Mouse (Mus musculus): ENCODE data around the gene Stat5b.

Stat5b gene

GRCm38 (mm10) chr11:100762831-100763230 is 87.7 kb downstream of the Stat5b start, which contains the start of gene Hcrt:
TSS of gene Hcrt (minus strand) at chr11:100762931.
- DNase-seq (ENCODE audit: low read depth) = no peak

DNA sequence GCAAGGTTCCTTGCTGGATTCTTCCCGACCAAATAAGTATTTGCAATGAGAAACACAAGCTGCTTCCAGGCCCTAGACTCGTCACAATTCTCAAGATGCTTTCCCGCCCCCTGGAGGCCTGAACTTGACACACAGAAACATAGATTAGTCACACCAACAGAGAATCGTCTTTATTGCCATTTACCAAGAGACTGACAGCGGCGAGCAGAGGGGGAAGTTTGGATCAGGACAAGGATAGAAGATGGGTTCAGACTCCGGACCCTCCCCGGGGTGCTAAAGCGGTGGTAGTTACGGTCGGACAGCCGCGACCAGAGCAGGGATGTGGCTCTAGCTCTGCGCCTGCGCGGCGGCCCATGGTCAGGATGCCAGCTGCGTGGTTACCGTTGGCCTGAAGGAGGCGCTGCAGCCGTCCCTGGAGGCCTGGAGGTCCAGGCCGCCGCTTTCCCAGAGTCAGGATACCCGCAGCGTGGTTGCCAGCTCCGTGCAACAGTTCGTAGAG is 88.9 kb downstream of the Stat5b start:
- DNase-seq (ENCODE audit: low read depth) = peak; percentile 84

GRCm38 (mm10) chr11:100759611-100760233 is 90.8 kb downstream of the Stat5b start, which contains the start of gene Kcnh4:
TSS of gene Kcnh4 (minus strand) at chr11:100759942.
- no peak for DNase-seq (ENCODE audit: low read depth)

GRCm38 (mm10) chr11:100758707-100759610 is 91.6 kb downstream of the Stat5b start:
- no peak for DNase-seq (ENCODE audit: low read depth)

GRCm38 (mm10) chr11:100757566-100757965 is 93.0 kb downstream of the Stat5b start:
- DNase-seq (ENCODE audit: low read depth) = peak; percentile 60

GRCm38 (mm10) chr11:100756476-100756875 is 94.0 kb downstream of the Stat5b start:
- DNase-seq (ENCODE audit: low read depth) = no peak

DNA sequence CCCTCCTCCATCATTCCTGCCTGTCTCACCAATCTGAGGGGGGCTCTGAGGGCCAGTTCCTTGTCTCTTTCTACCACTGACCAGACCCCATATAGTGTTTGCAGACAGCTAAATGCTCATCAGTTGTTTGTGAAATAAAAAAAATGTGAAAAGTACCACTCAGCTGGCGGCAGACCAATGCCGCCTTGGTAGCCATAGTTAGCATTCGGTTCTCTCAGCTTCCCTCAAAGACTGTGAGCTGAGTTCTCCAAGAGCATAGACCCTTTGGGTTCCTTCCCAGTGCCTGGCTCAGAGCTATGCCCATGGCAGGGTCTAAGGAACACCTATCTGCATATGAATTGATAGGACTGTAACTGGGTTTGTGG is 95.8 kb downstream of the Stat5b start:
- no peak for DNase-seq (ENCODE audit: low read depth)

GRCm38 (mm10) chr11:100754021-100754692 is 96.4 kb downstream of the Stat5b start:
- DNase-seq (ENCODE audit: low read depth) = no peak

- no peak for DNase-seq (ENCODE audit: low read depth)
Observed at GRCm38 (mm10) chr11:100752294-100752693, 98.2 kb downstream of the Stat5b start.

- DNase-seq (ENCODE audit: low read depth) = no peak
Observed at GRCm38 (mm10) chr11:100750127-100750526, 100.4 kb downstream of the Stat5b start.

GRCm38 (mm10) chr11:100749469-100749868 is 101.1 kb downstream of the Stat5b start:
- DNase-seq (ENCODE audit: low read depth) = no peak

- DNase-seq (ENCODE audit: low read depth) = no peak
Observed at GRCm38 (mm10) chr11:100748620-100749019, 101.9 kb downstream of the Stat5b start.

DNA sequence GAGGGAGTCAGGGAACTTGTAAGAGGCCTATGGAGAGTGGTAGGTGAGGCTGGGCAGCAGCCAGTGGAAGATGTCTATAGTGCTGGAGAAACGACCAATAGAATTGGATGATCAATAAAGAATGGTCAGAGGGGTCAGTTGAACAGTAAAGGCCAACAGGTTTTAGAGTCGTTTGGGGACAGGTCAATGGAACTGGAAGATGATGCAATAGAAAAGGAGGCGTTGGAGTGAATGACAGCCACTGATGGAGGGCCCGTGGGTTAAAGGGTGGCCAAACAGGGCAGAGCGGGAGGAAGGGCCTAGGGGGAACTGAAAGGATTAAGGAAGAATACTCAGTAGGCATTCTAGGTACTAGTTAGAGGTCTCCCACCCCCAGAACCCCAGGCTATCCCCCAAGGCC is 103.4 kb downstream of the Stat5b start:
- DNase-seq (ENCODE audit: low read depth) = no peak

GRCm38 (mm10) chr11:100746546-100746945 is 104.0 kb downstream of the Stat5b start:
- no peak for DNase-seq (ENCODE audit: low read depth)

GRCm38 (mm10) chr11:100745085-100745484 is 105.4 kb downstream of the Stat5b start:
- peak; percentile 71 for DNase-seq (ENCODE audit: low read depth)

GRCm38 (mm10) chr11:100741348-100741747 is 109.2 kb downstream of the Stat5b start:
- DNase-seq (ENCODE audit: low read depth) = no peak

- DNase-seq (ENCODE audit: low read depth) = no peak
Observed at GRCm38 (mm10) chr11:100738749-100739148, 111.8 kb downstream of the Stat5b start.

DNA sequence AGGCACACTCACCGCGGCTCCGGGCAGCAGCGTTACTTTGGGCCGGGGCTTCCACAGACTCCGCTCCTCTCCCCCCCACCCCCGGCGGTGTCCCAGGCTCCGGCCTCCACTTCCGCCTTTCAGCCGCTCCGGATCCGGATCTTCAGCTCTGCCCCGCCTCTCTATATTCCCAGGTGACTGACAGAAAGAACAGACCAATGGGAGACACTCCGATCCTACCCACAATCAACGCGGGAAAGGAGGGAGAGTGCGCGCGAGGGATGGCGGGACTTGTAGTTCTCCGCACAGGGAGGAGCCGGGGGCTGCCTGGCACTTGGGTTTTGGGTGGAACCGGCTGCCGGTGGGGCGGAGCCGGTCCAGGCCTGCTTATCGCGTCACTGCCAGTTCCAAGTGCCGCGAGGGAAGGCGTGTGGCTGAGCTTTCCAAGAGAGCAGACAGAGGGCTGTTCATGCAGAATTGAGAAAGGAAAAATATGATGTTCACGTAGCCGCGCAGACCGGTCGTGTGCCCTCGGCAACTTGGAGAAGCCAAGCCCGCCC is 112.4 kb downstream of the Stat5b start, which contains the start of gene Rab5c:
Gene Rab5c (minus strand): TSS at position 150 of the 539 bp plus-strand sequence.
- DNase-seq (ENCODE audit: low read depth) = peak; percentile 100

DNA sequence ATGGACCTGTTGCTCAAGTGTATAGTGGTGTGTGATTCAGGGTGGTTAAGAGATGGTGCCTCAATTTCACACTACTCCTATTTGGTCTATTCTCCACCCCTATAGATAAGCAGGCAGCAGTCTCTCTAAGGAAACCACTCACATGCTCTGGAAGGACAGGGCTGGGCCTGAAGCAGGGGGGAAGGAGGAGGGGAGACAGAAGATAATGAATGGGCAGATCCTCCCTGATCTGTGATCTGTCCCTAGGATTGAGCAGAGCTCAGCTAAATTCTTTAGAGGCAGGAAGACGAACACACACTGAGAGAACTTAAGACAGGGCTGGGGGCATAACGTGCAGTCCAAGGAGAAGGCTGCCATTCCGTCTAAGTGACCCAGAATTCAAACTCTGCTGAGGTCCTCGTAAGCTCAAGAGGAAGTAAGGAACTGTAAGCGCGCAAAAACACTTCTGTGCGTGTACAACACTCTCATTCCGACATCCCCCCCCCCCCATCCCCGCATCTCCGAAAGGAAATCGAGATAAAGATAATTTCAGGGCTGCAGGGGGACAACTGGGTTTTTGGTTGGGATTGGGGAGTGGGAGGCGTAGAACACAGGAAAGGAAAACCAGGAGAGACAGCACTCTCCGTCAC is 113.3 kb downstream of the Stat5b start:
- DNase-seq (ENCODE audit: low read depth) = peak; percentile 85

DNA sequence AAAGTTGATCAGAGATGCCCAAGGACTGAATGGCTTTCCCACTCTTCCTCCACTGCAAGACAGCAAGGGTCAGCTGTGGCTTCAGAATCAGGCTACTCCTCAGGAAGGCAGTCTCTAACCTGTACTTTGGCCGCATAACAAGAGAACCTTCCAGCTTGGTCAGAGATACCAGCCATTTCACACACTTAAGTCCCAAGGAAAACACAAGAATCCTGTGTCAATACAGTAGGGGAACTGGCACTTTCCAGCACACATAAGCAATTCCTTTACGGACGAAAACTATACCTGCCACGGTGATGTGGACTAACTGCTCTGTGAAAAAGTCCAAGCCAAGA is 113.8 kb downstream of the Stat5b start:
- no peak for DNase-seq (ENCODE audit: low read depth)

DNA sequence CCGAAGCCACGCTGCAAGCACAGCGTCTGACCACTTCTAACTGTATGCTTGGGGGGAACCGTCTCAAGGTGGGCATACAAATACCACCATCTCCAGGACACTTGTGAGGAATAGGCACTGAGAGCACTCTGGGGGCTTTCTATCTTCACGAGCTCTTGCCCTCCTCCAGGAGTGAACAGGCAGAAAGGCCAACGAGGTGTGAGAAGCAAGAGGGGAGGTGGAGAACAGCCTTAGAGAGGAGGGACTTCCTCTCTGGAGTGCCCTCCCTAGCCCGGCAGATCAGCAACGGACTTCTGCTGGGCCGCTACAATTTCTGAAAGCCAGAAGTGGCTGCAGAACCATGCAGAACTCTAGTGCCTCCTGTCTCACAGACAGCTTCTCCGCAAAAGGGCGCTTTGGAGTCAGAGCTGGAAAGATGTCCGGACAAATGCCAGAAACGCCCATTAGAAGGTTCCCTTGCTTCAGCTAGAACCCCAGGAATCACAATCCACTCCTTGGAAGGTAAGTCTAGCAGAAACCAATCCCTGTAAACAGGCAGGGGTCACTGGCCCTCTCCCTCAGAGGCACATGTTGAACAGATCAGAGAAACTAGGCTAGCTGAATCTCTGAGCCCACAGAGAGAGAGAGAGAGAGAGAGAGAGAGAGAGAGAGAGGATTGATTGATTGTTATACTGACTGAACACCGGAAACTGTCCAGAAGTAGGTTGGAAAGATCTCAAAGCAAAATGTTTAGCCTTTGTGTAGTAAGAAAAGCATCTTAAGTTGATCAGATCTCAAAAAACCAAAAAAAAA is 114.4 kb downstream of the Stat5b start:
- peak; percentile 78 for DNase-seq (ENCODE audit: low read depth)

Measured in 416B (cell line).